Mouse (Mus musculus) left cerebral cortex, adult 2 months (tissue): ENCODE data around the gene A630001G21Rik. TPM values are rescaled to one million over a fixed set of nuclear protein-coding genes. Genes with fewer than 3 reads are reported as not detected.
A peak's percentile ranks its signal among the peaks of the same experiment; 100 is the strongest.
"Not testable (repeated sequence)": the region's sequence is repeated elsewhere in the genome, so short reads cannot be mapped to it uniquely, and the experiment has no call there.

Source experiments
- DNase-seq, 2 experiments: peaks; one replicate each; pipeline ENCODE4 v3.0.0; 2021 to 2022; ENCODE audit warnings: low spot score in 2 of 2, mixed read lengths in 1 of 2; ENCODE audit errors: extremely low spot score in 1 of 2
- H3K27ac ChIP-seq: fragments of 200-600 bp; 2 replicates; pipeline ENCODE4 v1.8.1; 2022
- H3K4me3 ChIP-seq: fragments of 200-600 bp; 2 replicates; pipeline ENCODE4 v1.8.1; 2022
- CTCF ChIP-seq: fragments of 200-600 bp; IDR thresholded peaks from 2 replicates; pipeline ENCODE4 v1.8.1; 2022; ENCODE audit warnings: antibody characterized with exemption, mild to moderate bottlenecking, moderate library complexity
- intact Hi-C: fragments of 180-260 bp; cut with DNase I; formaldehyde crosslinking; loops from one replicate; pipeline ENCODE4 v1.15.1; 2025
- long read RNA-seq, 2 experiments: library from polyadenylated mRNA; stranded (forward); transcript quantifications; one replicate each; pipeline ENCODE4 v2.0.0; 2021; ENCODE audit warnings: borderline mapping rate in 2 of 2
- total RNA-seq, 2 experiments: library from RNA; stranded (reverse); gene quantifications; 2 replicates each; pipeline ENCODE4 v1.2.3; 2021

Gene A630001G21Rik
- total RNA-seq = not detected
- long read RNA-seq, experiment 1 = 0 reads
- long read RNA-seq, experiment 2 = 0 reads

- H3K27ac ChIP-seq = no peak within 1 kb of the TSS
- no peak within 1 kb of the TSS for H3K4me3 ChIP-seq
- DNase-seq = no peak
- TF ChIP-seq CTCF = no peak
- intact Hi-C loops = no loop called here
Observed at GRCm38 (mm10) chr1:85778436-85778835, at the start of gene A630001G21Rik. Gene A630001G21Rik, minus strand, starts transcription at chr1:85778643.

- intact Hi-C loops = no loop called here
- no peak overlapping the region for H3K4me3 ChIP-seq
- DNase-seq = no peak
- TF ChIP-seq CTCF = no peak
- no peak overlapping the region for H3K27ac ChIP-seq
Observed at GRCm38 (mm10) chr1:85827166-85827565, 48.7 kb upstream of the A630001G21Rik start.

GRCm38 (mm10) chr1:85824905-85825304, 46.5 kb upstream of the A630001G21Rik start:
- intact Hi-C loops = no loop called here
- TF ChIP-seq CTCF = no peak
- no peak for DNase-seq
- no peak overlapping the region for H3K27ac ChIP-seq
- H3K4me3 ChIP-seq = no peak overlapping the region

GRCm38 (mm10) chr1:85822239-85822638, 43.8 kb upstream of the A630001G21Rik start:
- Histone ChIP-seq H3K4me3 (no peak overlapping the region), H3K27ac (no peak overlapping the region)
- no peak for TF ChIP-seq CTCF
- DNase-seq = no peak
- intact Hi-C loops = no loop called here

GRCm38 (mm10) chr1:85819695-85820094, 41.3 kb upstream of the A630001G21Rik start:
- no peak overlapping the region for H3K27ac ChIP-seq
- intact Hi-C loops = no loop called here
- DNase-seq = no peak
- peak; percentile 9; the same call in 1 of the 2 replicates for TF ChIP-seq CTCF
- no peak overlapping the region for H3K4me3 ChIP-seq

GRCm38 (mm10) chr1:85818121-85818520, 39.7 kb upstream of the A630001G21Rik start:
- no peak overlapping the region for H3K27ac ChIP-seq
- DNase-seq = no peak
- intact Hi-C loops = no loop called here
- H3K4me3 ChIP-seq = no peak overlapping the region
- no peak for TF ChIP-seq CTCF

- DNase-seq, H3K27ac ChIP-seq, intact Hi-C loops, H3K4me3 ChIP-seq: not testable (repeated sequence)
Observed at GRCm38 (mm10) chr1:85814213-85814612, 35.8 kb upstream of the A630001G21Rik start.

- no peak for DNase-seq
- TF ChIP-seq CTCF = no peak
- intact Hi-C loops = no loop called here
- no peak overlapping the region for H3K27ac ChIP-seq
- H3K4me3 ChIP-seq = no peak overlapping the region
Observed at GRCm38 (mm10) chr1:85810787-85811186, 32.3 kb upstream of the A630001G21Rik start.

- intact Hi-C loops = no loop called here
- DNase-seq = no peak
- no peak overlapping the region for H3K27ac ChIP-seq
- no peak overlapping the region for H3K4me3 ChIP-seq
- no peak for TF ChIP-seq CTCF
Observed at GRCm38 (mm10) chr1:85810343-85810742, 31.9 kb upstream of the A630001G21Rik start.

GRCm38 (mm10) chr1:85809256-85809655, 30.8 kb upstream of the A630001G21Rik start:
- intact Hi-C loops = no loop called here
- Histone ChIP-seq H3K4me3 (no peak overlapping the region), H3K27ac (no peak overlapping the region)
- no peak for DNase-seq
- no peak for TF ChIP-seq CTCF

- intact Hi-C loops = no loop called here
- no peak for TF ChIP-seq CTCF
Observed at GRCm38 (mm10) chr1:85804551-85804950, 26.1 kb upstream of the A630001G21Rik start.

GRCm38 (mm10) chr1:85802517-85802916, 24.1 kb upstream of the A630001G21Rik start:
- no peak overlapping the region for H3K27ac ChIP-seq
- no peak overlapping the region for H3K4me3 ChIP-seq
- no peak for DNase-seq
- no peak for TF ChIP-seq CTCF
- intact Hi-C loops = no loop called here

More at GRCm38 (mm10) chr1:85804551-85804950, 26.1 kb upstream of the A630001G21Rik start:
- H3K4me3 ChIP-seq = no peak overlapping the region
- H3K27ac ChIP-seq = no peak overlapping the region
- DNase-seq = no peak

- intact Hi-C loops = no loop called here
- TF ChIP-seq CTCF = no peak
- DNase-seq = no peak
- H3K4me3 ChIP-seq = no peak overlapping the region
- H3K27ac ChIP-seq = no peak overlapping the region
Observed at GRCm38 (mm10) chr1:85799776-85800175, 21.3 kb upstream of the A630001G21Rik start.
